Mouse (Mus musculus): ENCODE results near the gene Phka1. TPM values are rescaled to one million over a fixed set of nuclear protein-coding genes. Genes with fewer than 3 reads are reported as not detected.
"Not testable (repeated sequence)": the region's sequence is repeated elsewhere in the genome, so short reads cannot be mapped to it uniquely, and the experiment has no call there.

Phka1 gene
- polyA plus RNA-seq (2016; fragmentation: Nextera tagmentation; extraction: Ambion mirVana): 13.1 and 13.8 TPM in 2 replicates

- Histone ChIP-seq H3K27ac (0 out of 2 replicates have a peak within 1 kb of the TSS, but pooled peaks have one; percentile 2), H3K4me3 (peak within 1 kb of the TSS; percentile 52), H3K36me3 (no peaks in the 10 kb centered on the region), H3K4me2 (replicated peaks) (peak within 1 kb of the TSS; percentile 52), H3K4me1 (no peaks in the 10 kb centered on the region), H3K9me3 (no peaks in the 10 kb centered on the region), H3K9ac (peak within 1 kb of the TSS; percentile 55), H3K27me3 (peaks cover 18% of the 10 kb centered on the region)
- 20% methylated on average over 59 of the region's 60 CpGs for WGBS
- 0 out of 2 replicates have a peak, but pooled peaks have one; percentile 60 for ATAC-seq (ENCODE audit: insufficient number of reproducible peaks, insufficient read depth, low FRiP score, low TSS enrichment)
Observed at GRCm38 (mm10) chrX:102643823-102644572, at the start of gene Phka1. Gene Phka1, minus strand, starts transcription at chrX:102644246.

- not testable (repeated sequence) for H3K27ac ChIP-seq; H3K4me2 ChIP-seq (replicated peaks); ATAC-seq (ENCODE audit: insufficient number of reproducible peaks, insufficient read depth, low FRiP score, low TSS enrichment); H3K9ac ChIP-seq; H3K36me3 ChIP-seq; H3K9me3 ChIP-seq; H3K27me3 ChIP-seq; H3K4me3 ChIP-seq; H3K4me1 ChIP-seq
- WGBS: 4% methylated on average over 3 of the region's 4 CpGs
Observed at GRCm38 (mm10) chrX:102689252-102689651, 45.2 kb upstream of the Phka1 start.

GRCm38 (mm10) chrX:102686872-102687271 is 42.8 kb upstream of the Phka1 start, which contains the start of gene Gm3880:
Gene Gm3880, minus strand, starts transcription at chrX:102686972.
- not testable (repeated sequence) for ATAC-seq (ENCODE audit: insufficient number of reproducible peaks, insufficient read depth, low FRiP score, low TSS enrichment)
- WGBS: 87% methylated on average over 5 of the region's 5 CpGs

GRCm38 (mm10) chrX:102684706-102685105 is 40.7 kb upstream of the Phka1 start:
- not testable (repeated sequence) for H3K9me3 ChIP-seq; H3K4me2 ChIP-seq (replicated peaks); ATAC-seq (ENCODE audit: insufficient number of reproducible peaks, insufficient read depth, low FRiP score, low TSS enrichment); H3K9ac ChIP-seq; H3K4me3 ChIP-seq; H3K36me3 ChIP-seq; H3K27ac ChIP-seq; H3K4me1 ChIP-seq; H3K27me3 ChIP-seq
- WGBS: 38% methylated on average over 3 of the region's 3 CpGs

More at GRCm38 (mm10) chrX:102686872-102687271, 42.8 kb upstream of the Phka1 start, which contains the start of gene Gm3880:
- H3K36me3 ChIP-seq; H3K4me3 ChIP-seq; H3K9ac ChIP-seq; H3K9me3 ChIP-seq; H3K27me3 ChIP-seq; H3K27ac ChIP-seq; H3K4me1 ChIP-seq; H3K4me2 ChIP-seq (replicated peaks): not testable (repeated sequence)

GRCm38 (mm10) chrX:102666641-102667040 is 22.6 kb upstream of the Phka1 start:
- Histone ChIP-seq H3K9ac (no peak overlapping the region), H3K27ac (no peak overlapping the region), H3K27me3 (no peaks in the 10 kb centered on the region; the same call in 1 of the 2 replicates), H3K36me3 (no peaks in the 10 kb centered on the region), H3K4me3 (no peak overlapping the region), H3K4me2 (replicated peaks) (no peak overlapping the region), H3K9me3 (no peaks in the 10 kb centered on the region), H3K4me1 (no peaks in the 10 kb centered on the region)
- 76% methylated on average over 2 of the region's 2 CpGs for WGBS
- no peak for ATAC-seq (ENCODE audit: insufficient number of reproducible peaks, insufficient read depth, low FRiP score, low TSS enrichment)

GRCm38 (mm10) chrX:102660712-102661111 is 16.7 kb upstream of the Phka1 start:
- Histone ChIP-seq H3K27ac (no peak overlapping the region), H3K4me1 (no peaks in the 10 kb centered on the region), H3K27me3 (no peaks in the 10 kb centered on the region), H3K9me3 (no peaks in the 10 kb centered on the region), H3K9ac (no peak overlapping the region), H3K4me2 (replicated peaks) (no peak overlapping the region), H3K4me3 (no peak overlapping the region), H3K36me3 (no peaks in the 10 kb centered on the region)
- WGBS: 8% methylated on average over 3 of the region's 3 CpGs
- no peak for ATAC-seq (ENCODE audit: insufficient number of reproducible peaks, insufficient read depth, low FRiP score, low TSS enrichment)

- no peak for ATAC-seq (ENCODE audit: insufficient number of reproducible peaks, insufficient read depth, low FRiP score, low TSS enrichment)
- H3K4me2 ChIP-seq (replicated peaks): no peak overlapping the region
- H3K4me3 ChIP-seq: no peak overlapping the region
- 90% methylated on average over 1 of the region's 1 CpGs for WGBS
- no peaks in the 10 kb centered on the region for H3K36me3 ChIP-seq
- H3K9ac ChIP-seq: no peak overlapping the region
- H3K27me3 ChIP-seq: peaks cover 18% of the 10 kb centered on the region
- H3K4me1 ChIP-seq: no peaks in the 10 kb centered on the region
- no peak overlapping the region for H3K27ac ChIP-seq
- H3K9me3 ChIP-seq: no peaks in the 10 kb centered on the region
Observed at GRCm38 (mm10) chrX:102645691-102646090, 1.6 kb upstream of the Phka1 start.

GRCm38 (mm10) chrX:102645146-102645545 is 1.1 kb upstream of the Phka1 start:
- Histone ChIP-seq H3K36me3 (no peaks in the 10 kb centered on the region), H3K4me2 (replicated peaks) (peak overlapping the region; percentile 52), H3K9me3 (no peaks in the 10 kb centered on the region), H3K9ac (no peak overlapping the region), H3K27me3 (peaks cover 18% of the 10 kb centered on the region), H3K4me1 (no peaks in the 10 kb centered on the region), H3K4me3 (peak overlapping the region; percentile 52; the same call in 1 of the 2 replicates), H3K27ac (no peak overlapping the region)
- 51% methylated on average over 6 of the region's 6 CpGs for WGBS
- no peak for ATAC-seq (ENCODE audit: insufficient number of reproducible peaks, insufficient read depth, low FRiP score, low TSS enrichment)

- H3K9me3 ChIP-seq: no peaks in the 10 kb centered on the region
- H3K4me3 ChIP-seq: peak overlapping the region; percentile 52
- H3K27ac ChIP-seq: no peak overlapping the region
- no peak overlapping the region for H3K9ac ChIP-seq
- 17% methylated on average over 8 of the region's 8 CpGs for WGBS
- H3K4me2 ChIP-seq (replicated peaks): peak overlapping the region; percentile 52
- H3K4me1 ChIP-seq: no peaks in the 10 kb centered on the region
- H3K27me3 ChIP-seq: peaks cover 18% of the 10 kb centered on the region
- ATAC-seq (ENCODE audit: insufficient number of reproducible peaks, insufficient read depth, low FRiP score, low TSS enrichment): no peak
- no peaks in the 10 kb centered on the region for H3K36me3 ChIP-seq
Observed at GRCm38 (mm10) chrX:102644573-102644951, 516 bp upstream of the Phka1 start.

GRCm38 (mm10) chrX:102601269-102601668 is 42.8 kb downstream of the Phka1 start:
- Histone ChIP-seq H3K4me2 (replicated peaks) (no peak overlapping the region), H3K9ac (no peak overlapping the region), H3K4me3 (no peak overlapping the region), H3K27ac (no peak overlapping the region), H3K4me1 (no peaks in the 10 kb centered on the region), H3K9me3 (no peaks in the 10 kb centered on the region), H3K36me3 (no peaks in the 10 kb centered on the region), H3K27me3 (no peaks in the 10 kb centered on the region)
- no peak for ATAC-seq (ENCODE audit: insufficient number of reproducible peaks, insufficient read depth, low FRiP score, low TSS enrichment)
- WGBS: 84% methylated on average over 2 of the region's 2 CpGs

- Histone ChIP-seq H3K4me3 (no peak overlapping the region), H3K27ac (no peak overlapping the region), H3K4me1 (no peaks in the 10 kb centered on the region), H3K36me3 (no peaks in the 10 kb centered on the region), H3K9me3 (no peaks in the 10 kb centered on the region), H3K4me2 (replicated peaks) (no peak overlapping the region), H3K27me3 (no peaks in the 10 kb centered on the region), H3K9ac (no peak overlapping the region)
- ATAC-seq (ENCODE audit: insufficient number of reproducible peaks, insufficient read depth, low FRiP score, low TSS enrichment): no peak
- 54% methylated on average over 1 of the region's 1 CpGs for WGBS
Observed at GRCm38 (mm10) chrX:102588560-102588959, 55.5 kb downstream of the Phka1 start.

GRCm38 (mm10) chrX:102571186-102571585 is 72.9 kb downstream of the Phka1 start:
- no peaks in the 10 kb centered on the region for H3K9me3 ChIP-seq
- H3K27me3 ChIP-seq: 0 out of 2 replicates have a peak, but pooled peaks cover 4% of the 10 kb centered on the region
- H3K4me3 ChIP-seq: no peak overlapping the region

More at GRCm38 (mm10) chrX:102571186-102571585, 72.9 kb downstream of the Phka1 start:
- 19% methylated on average over 1 of the region's 1 CpGs for WGBS
- Histone ChIP-seq H3K9ac (no peak overlapping the region), H3K36me3 (no peaks in the 10 kb centered on the region), H3K4me2 (replicated peaks) (no peak overlapping the region), H3K4me1 (no peaks in the 10 kb centered on the region), H3K27ac (no peak overlapping the region)
- no peak for ATAC-seq (ENCODE audit: insufficient number of reproducible peaks, insufficient read depth, low FRiP score, low TSS enrichment)
